Mouse (Mus musculus) heart, postnatal 0 days (tissue): Measurements from ENCODE around the gene Actn2. TPM values are rescaled to one million over a fixed set of nuclear protein-coding genes. Genes with fewer than 3 reads are reported as not detected.

Source experiments
- ATAC-seq: fragments of 200-750 bp; cut with Nextera tagmentation; 2 replicates; pipeline ENCODE4 v1.8.0; 2017; ENCODE audit warnings: low read depth, moderate number of reproducible peaks, moderate library complexity; ENCODE audit not compliant: insufficient read depth
- DNase-seq: peaks from one replicate; pipeline ENCODE4 v3.0.0-alpha.2; 2016; ENCODE audit warnings: low spot score
- H3K27ac ChIP-seq: fragments of 300-500 bp; sonication (generic); 2 replicates; pipeline ENCODE4 v1.5.1; 2014; ENCODE audit warnings: low read depth, mild to moderate bottlenecking
- H3K27me3 ChIP-seq: fragments of 300-500 bp; sonication (generic); 2 replicates; pipeline ENCODE4 v1.6.1; 2014; ENCODE audit warnings: low read length, mixed read lengths; ENCODE audit not compliant: control insufficient read depth, insufficient read depth
- H3K36me3 ChIP-seq: fragments of 300-500 bp; sonication (generic); replicated peaks from 2 replicates; pipeline ENCODE4 v1.6.1; 2014; ENCODE audit warnings: low read length, mixed read lengths; ENCODE audit not compliant: control insufficient read depth, insufficient read depth
- H3K4me1 ChIP-seq: fragments of 300-500 bp; sonication (generic); 2 replicates; pipeline ENCODE4 v1.6.1; 2014; ENCODE audit warnings: antibody characterized with exemption; ENCODE audit not compliant: control insufficient read depth, insufficient read depth
- H3K4me2 ChIP-seq: fragments of 300-500 bp; sonication (generic); 2 replicates; pipeline ENCODE4 v1.6.1; 2014; ENCODE audit warnings: low read depth, mild to moderate bottlenecking, low read length, moderate library complexity
- H3K4me3 ChIP-seq: fragments of 300-500 bp; sonication (generic); 2 replicates; pipeline ENCODE4 v1.5.1; 2014; ENCODE audit warnings: low read depth, low read length
- H3K9ac ChIP-seq: fragments of 300-500 bp; sonication (generic); replicated peaks from 2 replicates; pipeline ENCODE4 v1.6.1; 2014; ENCODE audit warnings: low read depth, low read length, mixed read lengths
- H3K9me3 ChIP-seq: fragments of 300-500 bp; sonication (generic); replicated peaks from 2 replicates; pipeline ENCODE4 v1.6.1; 2016; ENCODE audit warnings: low read length; ENCODE audit not compliant: control insufficient read depth
- CTCF ChIP-seq: IDR thresholded peaks from 2 replicates; pipeline ENCODE4 v1.5.1; 2016; ENCODE audit warnings: antibody characterized with exemption, control low read depth, low read depth
- EP300 ChIP-seq: IDR thresholded peaks from 2 replicates; pipeline ENCODE4 v1.6.1; 2016; ENCODE audit warnings: antibody characterized with exemption, low read depth
- WGBS: fragments of 180-500 bp; shearing (Covaris S2); extraction: QIAGEN DNeasy Blood & Tissue Kit; methylation state at CpG from one replicate; pipeline ENCODE4 v1.1.7; 2014; 5-methylcytosine and 5-hydroxymethylcytosine counted together
- polyA plus RNA-seq: library from polyadenylated mRNA; unstranded; fragments of >200 nt; fragmentation: Nextera tagmentation; extraction: Ambion mirVana; gene quantifications from 2 replicates; pipeline ENCODE4 v1.2.1, GENCODE M21; 2015
- total RNA-seq: library from RNA; depleted of rRNA; stranded (reverse); fragments of >200 nt; gene quantifications from 2 replicates; pipeline ENCODE4 v1.2.3, GENCODE M21; 2014; ENCODE audit warnings: low replicate concordance

Actn2 gene
- total and polyA plus RNA-seq, 2 experiments from 2014 or later: 1,276 to 2,143 TPM

- DNase-seq (peak; percentile 98), ATAC-seq (peak; percentile 100)
- TF ChIP-seq CTCF (no peak), EP300 (no peak)
- WGBS: under 1% methylated on average over 69 of the region's 69 CpGs
- Histone ChIP-seq H3K4me1 (peaks cover 18% of the 10 kb centered on the region), H3K4me3 (peak within 1 kb of the TSS; percentile 83), H3K27me3 (no peaks in the 10 kb centered on the region), H3K36me3 (0 out of 2 replicates have a peak, but pooled peaks cover 4% of the 10 kb centered on the region), H3K9ac (peak within 1 kb of the TSS; percentile 80), H3K27ac (peak within 1 kb of the TSS; percentile 89), H3K9me3 (peaks cover 6% of the 10 kb centered on the region), H3K4me2 (peak within 1 kb of the TSS; percentile 71)
Observed at GRCm38 (mm10) chr13:12257391-12258380, 82.9 kb downstream of the Actn2 start, which contains the start of gene Mtr. Gene Mtr, minus strand, starts transcription at chr13:12258113.

DNA sequence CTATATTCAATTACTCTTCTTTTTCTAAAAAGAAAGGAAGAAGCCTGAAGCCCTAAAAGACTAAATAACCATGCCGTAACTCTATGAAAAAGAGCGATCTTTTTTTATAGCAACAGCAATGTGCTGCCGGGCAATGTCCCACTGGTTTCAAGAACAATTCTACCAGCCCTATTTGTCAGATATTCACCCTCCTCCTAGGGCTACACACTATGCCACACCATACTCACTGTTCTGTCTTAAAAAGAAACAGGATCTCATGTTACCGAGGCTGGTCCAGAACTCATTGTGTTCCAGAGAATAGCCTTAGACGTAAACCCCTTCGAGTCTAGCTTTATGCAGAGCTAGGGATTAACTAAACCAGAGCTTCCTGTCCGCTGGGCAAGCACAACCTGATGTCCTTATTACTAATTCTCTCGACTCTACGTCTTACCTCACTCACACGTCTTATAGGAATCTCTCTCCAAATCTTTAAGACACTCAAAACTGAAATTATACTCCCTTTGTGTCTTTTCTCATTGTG, 83.6 kb downstream of the Actn2 start:
- Histone ChIP-seq H3K27me3 (no peaks in the 10 kb centered on the region), H3K27ac (peak overlapping the region; percentile 89), H3K36me3 (0 out of 2 replicates have a peak, but pooled peaks cover 7% of the 10 kb centered on the region), H3K9ac (peak overlapping the region; percentile 80), H3K4me3 (peak overlapping the region; percentile 83), H3K4me1 (peaks cover 18% of the 10 kb centered on the region), H3K4me2 (peak overlapping the region; percentile 71), H3K9me3 (peaks cover 6% of the 10 kb centered on the region)
- no peak for ATAC-seq
- 14% methylated on average over 10 of the region's 10 CpGs for WGBS
- DNase-seq: no peak
- no peak for TF ChIP-seq CTCF

GRCm38 (mm10) chr13:12255911-12256705, 84.5 kb downstream of the Actn2 start:
- no peaks in the 10 kb centered on the region for H3K27me3 ChIP-seq
- peak overlapping the region; percentile 71 for H3K4me2 ChIP-seq
- peak overlapping the region; percentile 83 for H3K4me3 ChIP-seq
- TF ChIP-seq CTCF (no peak), EP300 (no peak)
- peaks cover 18% of the 10 kb centered on the region for H3K4me1 ChIP-seq
- no peak overlapping the region for H3K27ac ChIP-seq
- ATAC-seq: no peak
- WGBS: 65% methylated on average over 3 of the region's 3 CpGs
- H3K36me3 ChIP-seq: 0 out of 2 replicates have a peak, but pooled peaks cover 8% of the 10 kb centered on the region
- peak overlapping the region; percentile 80; the same call in 1 of the 2 replicates for H3K9ac ChIP-seq
- DNase-seq: no peak
- H3K9me3 ChIP-seq: 0 out of 2 replicates have a peak, but pooled peaks cover under 1% of the 10 kb centered on the region

GRCm38 (mm10) chr13:12250496-12250895, 90.1 kb downstream of the Actn2 start:
- Histone ChIP-seq H3K4me1 (peaks cover 9% of the 10 kb centered on the region; the same call in 1 of the 2 replicates), H3K4me3 (no peak overlapping the region), H3K4me2 (no peak overlapping the region), H3K36me3 (peaks cover 49% of the 10 kb centered on the region), H3K27ac (no peak overlapping the region), H3K27me3 (no peaks in the 10 kb centered on the region), H3K9ac (no peak overlapping the region), H3K9me3 (no peaks in the 10 kb centered on the region)
- no peak for TF ChIP-seq EP300
- TF ChIP-seq CTCF: no peak
- no peak for DNase-seq
- 94% methylated on average over 3 of the region's 3 CpGs for WGBS
- no peak for ATAC-seq

- H3K36me3 ChIP-seq: peaks cover 53% of the 10 kb centered on the region
- H3K4me1 ChIP-seq: peaks cover 11% of the 10 kb centered on the region; the same call in 1 of the 2 replicates
- no peak for TF ChIP-seq EP300
- ATAC-seq: peak; percentile 66; the same call in 1 of the 2 replicates
- no peak overlapping the region for H3K4me2 ChIP-seq
- H3K27me3 ChIP-seq: no peaks in the 10 kb centered on the region
- no peaks in the 10 kb centered on the region for H3K9me3 ChIP-seq
- 41% methylated on average over 8 of the region's 8 CpGs for WGBS
- H3K9ac ChIP-seq: no peak overlapping the region
- no peak overlapping the region for H3K4me3 ChIP-seq
- DNase-seq: no peak
- peak overlapping the region; percentile 43; the same call in 1 of the 2 replicates for H3K27ac ChIP-seq
Observed at GRCm38 (mm10) chr13:12249195-12249898, 91.2 kb downstream of the Actn2 start.
